Mouse (Mus musculus): Measurements from ENCODE around the gene Psg22. TPM values are rescaled to one million over a fixed set of nuclear protein-coding genes. Genes with fewer than 3 reads are reported as not detected.
"Not testable (repeated sequence)": the region's sequence is repeated elsewhere in the genome, so short reads cannot be mapped to it uniquely, and the experiment has no call there.

The Psg22 gene
- not detected in 2 replicates for polyA plus RNA-seq (2015; fragmentation: Nextera tagmentation; extraction: Ambion mirVana)

GRCm38 (mm10) chr7:18717790-18718189, at the start of gene Psg22:
Psg22 (plus strand) TSS chr7:18718090.
- no peak within 1 kb of the TSS for H3K9ac ChIP-seq (replicated peaks; ENCODE audit: low read depth, low read length)
- H3K4me2 ChIP-seq (ENCODE audit: low read length), result no peak within 1 kb of the TSS
- no peak within 1 kb of the TSS for H3K27ac ChIP-seq (ENCODE audit: low read length)
- H3K4me1 ChIP-seq (replicated peaks; ENCODE audit: control insufficient read depth, insufficient read depth, low read length), result no peaks in the 10 kb centered on the region
- no peak for ATAC-seq
- H3K27me3 ChIP-seq (replicated peaks; ENCODE audit: control insufficient read depth, insufficient read depth, low read length), result no peaks in the 10 kb centered on the region
- no peaks in the 10 kb centered on the region for H3K9me3 ChIP-seq (ENCODE audit: control insufficient read depth, low read length)
- no peaks in the 10 kb centered on the region for H3K36me3 ChIP-seq (ENCODE audit: control insufficient read depth, insufficient read depth)
- WGBS, result 44% methylated on average over 2 of the region's 2 CpGs
- H3K4me3 ChIP-seq (replicated peaks; ENCODE audit: low read length), result no peak within 1 kb of the TSS

- Histone ChIP-seq H3K27me3 (replicated peaks; ENCODE audit: control insufficient read depth, insufficient read depth, low read length) (no peaks in the 10 kb centered on the region), H3K36me3 (ENCODE audit: control insufficient read depth, insufficient read depth) (no peaks in the 10 kb centered on the region), H3K9ac (replicated peaks; ENCODE audit: low read depth, low read length) (no peak overlapping the region), H3K9me3 (ENCODE audit: control insufficient read depth, low read length) (no peaks in the 10 kb centered on the region), H3K4me3 (replicated peaks; ENCODE audit: low read length) (no peak overlapping the region), H3K4me1 (replicated peaks; ENCODE audit: control insufficient read depth, insufficient read depth, low read length) (no peaks in the 10 kb centered on the region), H3K27ac (ENCODE audit: low read length) (no peak overlapping the region), H3K4me2 (ENCODE audit: low read length) (no peak overlapping the region)
- ATAC-seq, result no peak
- WGBS, result 48% methylated on average over 2 of the region's 2 CpGs
Observed at GRCm38 (mm10) chr7:18679772-18680171, 38.1 kb upstream of the Psg22 start.

GRCm38 (mm10) chr7:18685586-18685985, 32.3 kb upstream of the Psg22 start:
- no peak for ATAC-seq
- H3K9ac ChIP-seq (replicated peaks; ENCODE audit: low read depth, low read length), result no peak overlapping the region
- H3K27me3 ChIP-seq (replicated peaks; ENCODE audit: control insufficient read depth, insufficient read depth, low read length), result no peaks in the 10 kb centered on the region
- no peak overlapping the region for H3K27ac ChIP-seq (ENCODE audit: low read length)
- H3K36me3 ChIP-seq (ENCODE audit: control insufficient read depth, insufficient read depth), result no peaks in the 10 kb centered on the region
- no peaks in the 10 kb centered on the region for H3K9me3 ChIP-seq (ENCODE audit: control insufficient read depth, low read length)
- no peak overlapping the region for H3K4me2 ChIP-seq (ENCODE audit: low read length)
- no peaks in the 10 kb centered on the region for H3K4me1 ChIP-seq (replicated peaks; ENCODE audit: control insufficient read depth, insufficient read depth, low read length)
- no peak overlapping the region for H3K4me3 ChIP-seq (replicated peaks; ENCODE audit: low read length)

- H3K9ac ChIP-seq (replicated peaks; ENCODE audit: low read depth, low read length), result no peak within 1 kb of the TSS
- H3K9me3 ChIP-seq (ENCODE audit: control insufficient read depth, low read length), result no peaks in the 10 kb centered on the region
- H3K36me3 ChIP-seq (ENCODE audit: control insufficient read depth, insufficient read depth), result no peaks in the 10 kb centered on the region
- WGBS, result 64% methylated on average over 2 of the region's 2 CpGs
- no peak within 1 kb of the TSS for H3K4me2 ChIP-seq (ENCODE audit: low read length)
- no peaks in the 10 kb centered on the region for H3K4me1 ChIP-seq (replicated peaks; ENCODE audit: control insufficient read depth, insufficient read depth, low read length)
- H3K27me3 ChIP-seq (replicated peaks; ENCODE audit: control insufficient read depth, insufficient read depth, low read length), result no peaks in the 10 kb centered on the region
- no peak within 1 kb of the TSS for H3K27ac ChIP-seq (ENCODE audit: low read length)
- no peak within 1 kb of the TSS for H3K4me3 ChIP-seq (replicated peaks; ENCODE audit: low read length)
- no peak for ATAC-seq
Observed at GRCm38 (mm10) chr7:18686085-18686484, 31.8 kb upstream of the Psg22 start, which contains the start of gene Psg20. Psg20 (minus strand) TSS chr7:18686185.

- not testable (repeated sequence) for H3K9me3 ChIP-seq (ENCODE audit: control insufficient read depth, low read length); H3K27ac ChIP-seq (ENCODE audit: low read length); H3K4me3 ChIP-seq (replicated peaks; ENCODE audit: low read length); H3K27me3 ChIP-seq (replicated peaks; ENCODE audit: control insufficient read depth, insufficient read depth, low read length); ATAC-seq; H3K4me2 ChIP-seq (ENCODE audit: low read length); H3K36me3 ChIP-seq (ENCODE audit: control insufficient read depth, insufficient read depth); H3K9ac ChIP-seq (replicated peaks; ENCODE audit: low read depth, low read length); H3K4me1 ChIP-seq (replicated peaks; ENCODE audit: control insufficient read depth, insufficient read depth, low read length)
- 76% methylated on average over 4 of the region's 4 CpGs for WGBS
Observed at GRCm38 (mm10) chr7:18710331-18710730, 7.6 kb upstream of the Psg22 start.

- WGBS, result 65% methylated on average over 1 of the region's 1 CpGs
- no peak for ATAC-seq
Observed at GRCm38 (mm10) chr7:18710846-18711245, 7.0 kb upstream of the Psg22 start.

GRCm38 (mm10) chr7:18715546-18715945, 2.3 kb upstream of the Psg22 start:
- H3K4me3 ChIP-seq (replicated peaks; ENCODE audit: low read length), result no peak overlapping the region
- H3K36me3 ChIP-seq (ENCODE audit: control insufficient read depth, insufficient read depth), result no peaks in the 10 kb centered on the region
- H3K9me3 ChIP-seq (ENCODE audit: control insufficient read depth, low read length), result no peaks in the 10 kb centered on the region
- no peaks in the 10 kb centered on the region for H3K27me3 ChIP-seq (replicated peaks; ENCODE audit: control insufficient read depth, insufficient read depth, low read length)
- no peaks in the 10 kb centered on the region for H3K4me1 ChIP-seq (replicated peaks; ENCODE audit: control insufficient read depth, insufficient read depth, low read length)
- 48% methylated on average over 4 of the region's 4 CpGs for WGBS
- no peak overlapping the region for H3K4me2 ChIP-seq (ENCODE audit: low read length)
- H3K27ac ChIP-seq (ENCODE audit: low read length), result no peak overlapping the region
- H3K9ac ChIP-seq (replicated peaks; ENCODE audit: low read depth, low read length), result no peak overlapping the region
- no peak for ATAC-seq

More at GRCm38 (mm10) chr7:18710846-18711245, 7.0 kb upstream of the Psg22 start:
- no peak overlapping the region for H3K4me2 ChIP-seq (ENCODE audit: low read length)
- no peaks in the 10 kb centered on the region for H3K4me1 ChIP-seq (replicated peaks; ENCODE audit: control insufficient read depth, insufficient read depth, low read length)
- no peak overlapping the region for H3K4me3 ChIP-seq (replicated peaks; ENCODE audit: low read length)
- H3K27ac ChIP-seq (ENCODE audit: low read length), result no peak overlapping the region
- no peaks in the 10 kb centered on the region for H3K36me3 ChIP-seq (ENCODE audit: control insufficient read depth, insufficient read depth)
- no peaks in the 10 kb centered on the region for H3K27me3 ChIP-seq (replicated peaks; ENCODE audit: control insufficient read depth, insufficient read depth, low read length)
- no peak overlapping the region for H3K9ac ChIP-seq (replicated peaks; ENCODE audit: low read depth, low read length)
- no peaks in the 10 kb centered on the region for H3K9me3 ChIP-seq (ENCODE audit: control insufficient read depth, low read length)

- Histone ChIP-seq H3K36me3 (ENCODE audit: control insufficient read depth, insufficient read depth) (no peaks in the 10 kb centered on the region), H3K9me3 (ENCODE audit: control insufficient read depth, low read length) (no peaks in the 10 kb centered on the region), H3K27ac (ENCODE audit: low read length) (no peak overlapping the region), H3K4me2 (ENCODE audit: low read length) (no peak overlapping the region), H3K4me1 (replicated peaks; ENCODE audit: control insufficient read depth, insufficient read depth, low read length) (no peaks in the 10 kb centered on the region), H3K4me3 (replicated peaks; ENCODE audit: low read length) (no peak overlapping the region), H3K27me3 (replicated peaks; ENCODE audit: control insufficient read depth, insufficient read depth, low read length) (no peaks in the 10 kb centered on the region), H3K9ac (replicated peaks; ENCODE audit: low read depth, low read length) (no peak overlapping the region)
- no peak for ATAC-seq
- 85% methylated on average over 6 of the region's 6 CpGs for WGBS
Observed at GRCm38 (mm10) chr7:18724001-18724400, 6.1 kb downstream of the Psg22 start.

GRCm38 (mm10) chr7:18725931-18726330, 8.0 kb downstream of the Psg22 start:
- not testable (repeated sequence) for H3K27me3 ChIP-seq (replicated peaks; ENCODE audit: control insufficient read depth, insufficient read depth, low read length); H3K4me1 ChIP-seq (replicated peaks; ENCODE audit: control insufficient read depth, insufficient read depth, low read length); ATAC-seq; H3K4me2 ChIP-seq (ENCODE audit: low read length); H3K27ac ChIP-seq (ENCODE audit: low read length); H3K9me3 ChIP-seq (ENCODE audit: control insufficient read depth, low read length); H3K9ac ChIP-seq (replicated peaks; ENCODE audit: low read depth, low read length); H3K36me3 ChIP-seq (ENCODE audit: control insufficient read depth, insufficient read depth); H3K4me3 ChIP-seq (replicated peaks; ENCODE audit: low read length)

- Histone ChIP-seq H3K9ac (replicated peaks; ENCODE audit: low read depth, low read length) (no peak overlapping the region), H3K4me3 (replicated peaks; ENCODE audit: low read length) (no peak overlapping the region), H3K27ac (ENCODE audit: low read length) (no peak overlapping the region), H3K4me1 (replicated peaks; ENCODE audit: control insufficient read depth, insufficient read depth, low read length) (no peaks in the 10 kb centered on the region), H3K4me2 (ENCODE audit: low read length) (no peak overlapping the region), H3K36me3 (ENCODE audit: control insufficient read depth, insufficient read depth) (no peaks in the 10 kb centered on the region), H3K9me3 (ENCODE audit: control insufficient read depth, low read length) (no peaks in the 10 kb centered on the region), H3K27me3 (replicated peaks; ENCODE audit: control insufficient read depth, insufficient read depth, low read length) (no peaks in the 10 kb centered on the region)
- 76% methylated on average over 1 of the region's 1 CpGs for WGBS
- ATAC-seq, result no peak
Observed at GRCm38 (mm10) chr7:18728391-18728790, 10.5 kb downstream of the Psg22 start.
